8 mouse cellular contexts compared by ENCODE assay signal in genomic region chr13:113337223-113337858, GRCm38 (mm10). TPM values are rescaled to one million over a fixed set of nuclear protein-coding genes. Genes with fewer than 3 reads are reported as not detected.
DNase-seq lines count a peak whose midpoint lies in the region; ATAC-seq and TF ChIP-seq lines count a peak whose summit lies in the region.

No protein-coding gene starts in this region.

- whole genome bisulfite sequencing in liver, adult 2 months = 65% methylated on average over 6 of the region's 6 CpGs
- 45% methylated on average over 6 of the region's 6 CpGs for WGBS in liver, embryonic 12.5 days (ENCODE audit: insufficient replicate concordance)
- 59% methylated on average over 6 of the region's 6 CpGs for WGBS in forebrain, postnatal 0 days
- 57% methylated on average over 6 of the region's 6 CpGs for WGBS in kidney, adult 2 months

- intact Hi-C loops in left cerebral cortex, postnatal 25 days (cut with DNase I) = loop anchor here (1.0 kb wide), 1 partner anchor 281 kb away; the partner anchor contains the start of gene Snx18

- no peak overlapping the region for H3K4me2 ChIP-seq in liver, embryonic 12.5 days
- H3K4me2 ChIP-seq in forebrain, postnatal 0 days (ENCODE audit: low read depth) = no peak overlapping the region

- TF ChIP-seq CTCF in liver, adult 2 months (IDR thresholded peaks at IDR 0.05; ENCODE audit: low read depth, low read length) = 0 out of 2 replicates have a peak, but pooled peaks have one; percentile 34
- peak; percentile 62 for TF ChIP-seq CTCF in forebrain, postnatal 0 days (IDR thresholded peaks at IDR 0.05; ENCODE audit: low read depth)
- no peak for TF ChIP-seq CTCF in kidney, adult 2 months (conservative IDR thresholded peaks at IDR 0.05; ENCODE audit: insufficient read depth, insufficient read length, low read depth, low read length)

- no peak overlapping the region for H3K9ac ChIP-seq in liver, adult 2 months (ENCODE audit: low read depth, low read length)
- no peak overlapping the region for H3K9ac ChIP-seq in liver, embryonic 12.5 days
- no peak overlapping the region for H3K9ac ChIP-seq in forebrain, postnatal 0 days

- TF ChIP-seq POLR2A in liver, adult 2 months (IDR thresholded peaks at IDR 0.05; ENCODE audit: extremely low read depth, insufficient read depth, low read length) = no peak
- no peak for TF ChIP-seq POLR2A in kidney, adult 2 months (IDR thresholded peaks at IDR 0.05; ENCODE audit: low read depth, low read length)

- no peak for ATAC-seq in liver, embryonic 12.5 days
- peak; percentile 77 for ATAC-seq in forebrain, postnatal 0 days

- no peaks in the 10 kb centered on the region for H3K9me3 ChIP-seq in liver, embryonic 12.5 days (replicated peaks)
- H3K9me3 ChIP-seq in forebrain, postnatal 0 days (ENCODE audit: low read length) = no peaks in the 10 kb centered on the region

- H3K36me3 ChIP-seq in liver, adult 2 months (ENCODE audit: control insufficient read depth, insufficient read depth, low read length) = no peaks in the 10 kb centered on the region
- H3K36me3 ChIP-seq in liver, embryonic 12.5 days = no peaks in the 10 kb centered on the region
- no peaks in the 10 kb centered on the region for H3K36me3 ChIP-seq in forebrain, postnatal 0 days (ENCODE audit: insufficient read depth)
- H3K36me3 ChIP-seq in kidney, adult 2 months (ENCODE audit: control insufficient read depth, insufficient read depth, low read length) = no peaks in the 10 kb centered on the region

- H3K27ac ChIP-seq in liver, adult 2 months (replicated peaks; ENCODE audit: insufficient read depth, low read depth, low read length) = no peak overlapping the region
- no peak overlapping the region for H3K27ac ChIP-seq in liver, embryonic 12.5 days
- H3K27ac ChIP-seq in forebrain, postnatal 0 days (ENCODE audit: low read depth, low read length) = no peak overlapping the region
- H3K27ac ChIP-seq in kidney, adult 2 months (ENCODE audit: insufficient read depth, low read depth, low read length) = no peak overlapping the region

- H3K79me2 ChIP-seq in liver, adult 2 months (ENCODE audit: control insufficient read depth, insufficient read depth, low read length) = no peaks in the 10 kb centered on the region

- H3K4me3 ChIP-seq in liver, adult 2 months (ENCODE audit: insufficient read depth, low read depth, low read length) = no peak overlapping the region
- H3K4me3 ChIP-seq in liver, embryonic 12.5 days = no peak overlapping the region
- H3K4me3 ChIP-seq in forebrain, postnatal 0 days (ENCODE audit: low read depth, low read length) = no peak overlapping the region
- no peak overlapping the region for H3K4me3 ChIP-seq in kidney, adult 2 months (ENCODE audit: insufficient read depth, low read depth, low read length)

- DNase-seq in liver, adult 2 months (ENCODE audit: extremely low read depth, low read depth, low spot score) = peak; percentile 58
- DNase-seq in adrenal gland, postnatal 36 days = peak; percentile 48 to 65
- peak; percentile 85 for DNase-seq in forebrain, postnatal 0 days
- peak; percentile 78 for DNase-seq in kidney, adult 2 months
- peak; percentile 70 to 78 for DNase-seq in left cerebral cortex, postnatal 25 days (ENCODE audit: low spot score in 2 of 2)
- peak; percentile 44 to 49 for DNase-seq in natural killer cell, adult 2 months (ENCODE audit: low spot score in 2 of 2)
- DNase-seq in thymus, postnatal 0 days (ENCODE audit: low spot score) = peak; percentile 50

- no peaks in the 10 kb centered on the region for H3K27me3 ChIP-seq in liver, adult 2 months (ENCODE audit: control insufficient read depth, insufficient read depth, low read length)
- no peaks in the 10 kb centered on the region for H3K27me3 ChIP-seq in liver, embryonic 12.5 days (replicated peaks)
- no peaks in the 10 kb centered on the region for H3K27me3 ChIP-seq in forebrain, postnatal 0 days (ENCODE audit: insufficient read depth, low read length)
- H3K27me3 ChIP-seq in kidney, adult 2 months (replicated peaks; ENCODE audit: control insufficient read depth, insufficient read depth, low read length) = no peaks in the 10 kb centered on the region

- H3K4me1 ChIP-seq in liver, adult 2 months (ENCODE audit: control insufficient read depth, insufficient read depth, low read length) = no peaks in the 10 kb centered on the region
- H3K4me1 ChIP-seq in liver, embryonic 12.5 days = peaks cover 8% of the 10 kb centered on the region; the same call in 1 of the 2 replicates
- H3K4me1 ChIP-seq in forebrain, postnatal 0 days (ENCODE audit: insufficient read depth) = no peaks in the 10 kb centered on the region
- peaks cover 6% of the 10 kb centered on the region; the same call in 1 of the 2 replicates for H3K4me1 ChIP-seq in kidney, adult 2 months (ENCODE audit: control insufficient read depth, insufficient read depth, low read length)

RNA-seq across cellular contexts. Expression of gene BC067074, which starts 44.4 kb away (rescaled TPM):
- 0.07 and 0.09 TPM in 2 replicates for total RNA-seq in liver, adult 2 months (2014; rRNA removed)
- polyA plus RNA-seq in liver, adult 2 months (2012; rRNA removed) = not detected in 2 replicates
- 0.49 and 0.75 TPM in 2 replicates for polyA plus RNA-seq in liver, embryonic 12.5 days (2016; fragmentation: Nextera tagmentation; extraction: Ambion mirVana)
- total RNA-seq in adrenal gland, postnatal 36 days (2021) = 1 to 10 TPM in 1 of 2 experiments, under 1 TPM in 1; 0.73 to 1.3 TPM
- 1.2 and 1.5 TPM in 2 replicates for total RNA-seq in forebrain, postnatal 0 days (2014; rRNA removed)
- polyA plus RNA-seq in forebrain, postnatal 0 days (2015; fragmentation: Nextera tagmentation; extraction: Ambion mirVana) = 0.40 and 0.56 TPM in 2 replicates
- polyA plus RNA-seq in kidney, adult 2 months (2012; rRNA removed) = 6.9 and 10.0 TPM in 2 replicates
- total RNA-seq in left cerebral cortex, postnatal 25 days (2021) = 1 to 10 TPM in 1 of 2 experiments, under 1 TPM in 1; 0.85 to 1.2 TPM
- 0.75 and 0.83 TPM in 2 replicates for polyA plus RNA-seq in thymus, postnatal 0 days (2015; fragmentation: Nextera tagmentation; extraction: Ambion mirVana)
